Mouse (Mus musculus) spleen, adult 2 months (tissue): Measurements from ENCODE around the gene Slc50a1.

ENCODE experiments used
- CTCF ChIP-seq: fragments of 200-500 bp; IDR thresholded peaks from 2 replicates; pipeline ENCODE4 v1.5.1; 2011; ENCODE audit warnings: mild to moderate bottlenecking, inconsistent platforms; ENCODE audit not compliant: insufficient read depth, insufficient read length, insufficient replicate concordance; ENCODE audit errors: extremely low read depth
- POLR2A ChIP-seq: fragments of 200-500 bp; IDR thresholded peaks from 2 replicates; pipeline ENCODE4 v1.6.1; 2011; ENCODE audit warnings: low read depth, low read length, inconsistent platforms

GRCm38 (mm10) chr3:89232614-89233013, 37.8 kb downstream of the Slc50a1 start:
- TF ChIP-seq CTCF, result no peak
- TF ChIP-seq POLR2A, result no peak
